Mouse (Mus musculus): ENCODE results near the gene Lcn5.

DNA sequence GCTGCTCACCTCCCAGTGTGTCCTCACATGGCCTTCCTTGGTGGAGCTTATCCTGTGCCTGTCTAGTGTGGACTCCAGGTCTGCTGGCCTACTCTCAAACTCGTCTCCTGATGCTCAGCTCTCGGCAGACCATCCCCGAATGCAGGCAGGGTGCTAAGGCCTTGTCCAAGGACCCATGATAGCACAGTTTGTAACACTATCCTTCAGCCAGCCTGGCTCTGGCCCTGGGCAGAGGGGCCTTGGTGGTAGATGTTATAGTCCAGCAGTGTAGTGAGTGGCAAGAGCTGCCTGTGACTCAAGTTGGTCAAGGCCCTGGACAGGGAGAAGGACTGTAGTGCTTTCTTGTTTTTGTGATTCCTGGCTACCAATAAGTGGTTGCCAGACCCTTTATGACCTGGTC, 24.1 kb upstream of the Lcn5 start:
- TF ChIP-seq POLR2A (IDR thresholded peaks at IDR 0.05; ENCODE audit: insufficient read length, low read depth) (no peak), TCF12 (IDR thresholded peaks at IDR 0.05; ENCODE audit: insufficient read depth, poor library complexity, severe bottlenecking) (no peak), REST (IDR thresholded peaks at IDR 0.05; ENCODE audit: insufficient read depth, insufficient read length) (no peak), MYOG (IDR thresholded peaks at IDR 0.05; ENCODE audit: control insufficient read depth in 1 of 3, insufficient read depth in 1 of 3, insufficient read length in 2 of 3, low read depth in 2 of 3) (no peak), E2F4 (IDR thresholded peaks at IDR 0.05; ENCODE audit: insufficient read depth) (no peak), MAX (IDR thresholded peaks at IDR 0.05; ENCODE audit: low read depth) (no peak)

All from myocyte (in vitro differentiated cells).